Mouse (Mus musculus) heart, postnatal 4 days (tissue): Measurements from ENCODE around the gene Irak3. TPM values are rescaled to one million over a fixed set of nuclear protein-coding genes. Genes with fewer than 3 reads are reported as not detected.
A peak's percentile ranks its signal among the peaks of the same experiment; 100 is the strongest.
"Not testable (repeated sequence)": the region's sequence is repeated elsewhere in the genome, so short reads cannot be mapped to it uniquely, and the experiment has no call there.

Source experiments
- DNase-seq: peaks from one replicate; pipeline ENCODE4 v3.0.0; 2021
- total RNA-seq, 2 experiments: library from RNA; stranded (reverse); gene quantifications; 2 replicates each; pipeline ENCODE4 v1.2.3; 2021

Gene Irak3
- total RNA-seq, 2 experiments from 2014 or later = 2.0 to 2.4 TPM

GRCm38 (mm10) chr10:120160533-120160932, 41.4 kb downstream of the Irak3 start:
- no peak for DNase-seq

- no peak for DNase-seq
Measured at GRCm38 (mm10) chr10:120153911-120154310, 48.0 kb downstream of the Irak3 start.

- no peak for DNase-seq
Measured at GRCm38 (mm10) chr10:120151672-120152071, 50.3 kb downstream of the Irak3 start.

GRCm38 (mm10) chr10:120140916-120141516, 60.9 kb downstream of the Irak3 start:
- no peak for DNase-seq

- DNase-seq = no peak
Measured at GRCm38 (mm10) chr10:120140193-120140592, 61.7 kb downstream of the Irak3 start.

GRCm38 (mm10) chr10:120136020-120136562, 65.8 kb downstream of the Irak3 start:
- no peak for DNase-seq

GRCm38 (mm10) chr10:120133697-120134096, 68.2 kb downstream of the Irak3 start:
- no peak for DNase-seq

GRCm38 (mm10) chr10:120130621-120131020, 71.3 kb downstream of the Irak3 start:
- peak; percentile 60 for DNase-seq

GRCm38 (mm10) chr10:120128601-120129277, 73.2 kb downstream of the Irak3 start:
- no peak for DNase-seq

- no peak for DNase-seq
Measured at GRCm38 (mm10) chr10:120125465-120125857, 76.5 kb downstream of the Irak3 start.

- peak; percentile 93 for DNase-seq
Measured at GRCm38 (mm10) chr10:120124801-120125464, 77.0 kb downstream of the Irak3 start.

- DNase-seq = no peak
Measured at GRCm38 (mm10) chr10:120123721-120124120, 78.2 kb downstream of the Irak3 start.

GRCm38 (mm10) chr10:120115249-120115648, 86.7 kb downstream of the Irak3 start:
- DNase-seq = no peak

GRCm38 (mm10) chr10:120114493-120114892, 87.4 kb downstream of the Irak3 start:
- no peak for DNase-seq

GRCm38 (mm10) chr10:120113980-120114379, 88.0 kb downstream of the Irak3 start:
- no peak for DNase-seq

GRCm38 (mm10) chr10:120113482-120113881, 88.4 kb downstream of the Irak3 start:
- DNase-seq = not testable (repeated sequence)

- peak; percentile 99 for DNase-seq
Measured at GRCm38 (mm10) chr10:120112507-120113396, 89.2 kb downstream of the Irak3 start, which contains the start of gene Helb. Helb (minus strand) TSS chr10:120112987.

GRCm38 (mm10) chr10:120111691-120112319, 90.1 kb downstream of the Irak3 start:
- no peak for DNase-seq

GRCm38 (mm10) chr10:120100806-120101205, 101.1 kb downstream of the Irak3 start:
- DNase-seq = no peak

GRCm38 (mm10) chr10:120097564-120097963, 104.4 kb downstream of the Irak3 start:
- DNase-seq = no peak

GRCm38 (mm10) chr10:120095716-120096115, 106.2 kb downstream of the Irak3 start:
- no peak for DNase-seq

- no peak for DNase-seq
Measured at GRCm38 (mm10) chr10:120095136-120095535, 106.8 kb downstream of the Irak3 start.
